Mouse (Mus musculus): ENCODE results near the gene Stxbp2.

- TF ChIP-seq SIN3A (IDR thresholded peaks at IDR 0.05; ENCODE audit: low read length) = no peak
- TF ChIP-seq POLR2AphosphoS2 (IDR thresholded peaks at IDR 0.05; ENCODE audit: low read length) = no peak
- no peak for TF ChIP-seq CTCF (IDR thresholded peaks at IDR 0.05 in 2 of 3, conservative IDR thresholded peaks at IDR 0.05 in 1 of 3; ENCODE audit: control insufficient read depth in 1 of 3, insufficient read depth in 1 of 3, low read depth in 2 of 3, low read length in 3 of 3, poor library complexity in 1 of 3, severe bottlenecking in 1 of 3)
- TF ChIP-seq POLR2A (IDR thresholded peaks at IDR 0.05; ENCODE audit: control insufficient read depth in 1 of 2, insufficient read depth in 1 of 2, low read depth in 1 of 2, low read length in 2 of 2, poor library complexity in 1 of 2) = 0 out of 4 replicates have a peak, but pooled peaks of 1 of the 2 experiments have one; percentile 42
- TF ChIP-seq ZKSCAN1 (IDR thresholded peaks at IDR 0.05; ENCODE audit: low read depth, low read length) = no peak
- no peak for TF ChIP-seq GABPA (IDR thresholded peaks at IDR 0.05; ENCODE audit: low read depth, low read length)
- TF ChIP-seq ETS1 (IDR thresholded peaks at IDR 0.05; ENCODE audit: low read depth, low read length) = no peak
- TF ChIP-seq MAZ (IDR thresholded peaks at IDR 0.05; ENCODE audit: low read depth, low read length) = 0 out of 2 replicates have a peak, but pooled peaks have one; percentile 10
- TF ChIP-seq ZC3H11A (IDR thresholded peaks at IDR 0.05; ENCODE audit: low read depth, low read length) = no peak
- TF ChIP-seq ZMIZ1 (IDR thresholded peaks at IDR 0.05; ENCODE audit: low read depth, low read length) = no peak
- TF ChIP-seq TBP (IDR thresholded peaks at IDR 0.05; ENCODE audit: low read depth, low read length) = no peak
- TF ChIP-seq CHD1 (IDR thresholded peaks at IDR 0.05; ENCODE audit: low read depth, low read length) = no peak
Observed at GRCm38 (mm10) chr8:3631478-3631875, 722 bp downstream of the Stxbp2 start.
